Mouse (Mus musculus): ENCODE data around the gene Cdkl1. TPM values are rescaled to one million over a fixed set of nuclear protein-coding genes. Genes with fewer than 3 reads are reported as not detected.

The Cdkl1 gene
- total and polyA plus RNA-seq, 3 experiments, result 0.31 TPM; not detected in 2

GRCm38 (mm10) chr12:69777341-69777730 lies 13.7 kb downstream of the Cdkl1 start:
- dilution Hi-C loops (cut with MboI; ENCODE audit: extremely low pct_ligation_motif_present, extremely low pct_unique_long_range_greater_than_20kb, low sequenced_read_pairs), result no loop called here

GRCm38 (mm10) chr12:69776607-69777340 lies 14.3 kb downstream of the Cdkl1 start:
- dilution Hi-C loops (cut with MboI; ENCODE audit: extremely low pct_ligation_motif_present, extremely low pct_unique_long_range_greater_than_20kb, low sequenced_read_pairs), result no loop called here
- Histone ChIP-seq H3K79me2 (replicated peaks; ENCODE audit: control insufficient read depth, extremely low read depth, insufficient read depth, poor library complexity, severe bottlenecking) (no peaks in the 10 kb centered on the region), H3K27me3 (replicated peaks) (no peaks in the 10 kb centered on the region), H3K4me1 (ENCODE audit: control insufficient read depth in 1 of 2, insufficient read depth in 2 of 2) (no peaks in the 10 kb centered on the region), H3K9me3 (replicated peaks; ENCODE audit: low read length) (no peaks in the 10 kb centered on the region), H3K4me3 (replicated peaks in 1 of 3; ENCODE audit: low read depth in 2 of 3, low read length in 2 of 3, poor library complexity in 1 of 3) (no peak overlapping the region), H3K9ac (ENCODE audit: insufficient read depth, low read depth) (no peak overlapping the region), H3K27ac (ENCODE audit: insufficient read depth, low read depth) (no peak overlapping the region), H3K4me2 (ENCODE audit: insufficient read depth, low read depth, poor library complexity, severe bottlenecking) (no peak overlapping the region), H3K36me3 (replicated peaks in 1 of 2; ENCODE audit: control insufficient read depth in 1 of 2, insufficient read depth in 1 of 2, low read length in 1 of 2) (no peaks in the 10 kb centered on the region)
- DNase-seq (ENCODE audit: extremely low read depth), result no peak
- TF ChIP-seq SMC3 (IDR thresholded peaks at IDR 0.05; ENCODE audit: low read depth, low read length) (no peak), BHLHE40 (IDR thresholded peaks at IDR 0.05; ENCODE audit: low read depth, low read length) (0 out of 2 replicates have a peak, but pooled peaks have one; percentile 10)
- in situ Hi-C loops (cut with MboI; ENCODE audit: low pct_ligation_motif_present, low pct_unique_long_range_greater_than_20kb, low sequenced_read_pairs), result no loop called here

More at GRCm38 (mm10) chr12:69777341-69777730, 13.7 kb downstream of the Cdkl1 start:
- TF ChIP-seq ZNF384 (IDR thresholded peaks at IDR 0.05; ENCODE audit: low read depth, low read length) (no peak), MAX (IDR thresholded peaks at IDR 0.05; ENCODE audit: low read length) (no peak), NRF1 (IDR thresholded peaks at IDR 0.05; ENCODE audit: low read depth, low read length) (no peak), GABPA (IDR thresholded peaks at IDR 0.05; ENCODE audit: insufficient replicate concordance, low read depth, low read length) (no peak), CHD1 (IDR thresholded peaks at IDR 0.05; ENCODE audit: low read depth, low read length) (no peak), MAZ (IDR thresholded peaks at IDR 0.05; ENCODE audit: low read depth, low read length) (no peak), TBP (conservative IDR thresholded peaks at IDR 0.05; ENCODE audit: low read depth, low read length) (no peak), NELFE (IDR thresholded peaks at IDR 0.05; ENCODE audit: low read depth, low read length) (no peak), CHD2 (IDR thresholded peaks at IDR 0.05; ENCODE audit: low read length) (no peak), USF1 (IDR thresholded peaks at IDR 0.05; ENCODE audit: low read depth, low read length) (no peak), MXI1 (IDR thresholded peaks at IDR 0.05; ENCODE audit: low read depth, low read length) (no peak), ZC3H11A (IDR thresholded peaks at IDR 0.05; ENCODE audit: low read depth, low read length) (no peak), IRF4 (IDR thresholded peaks at IDR 0.05; ENCODE audit: low read depth, low read length) (no peak), ETS1 (conservative IDR thresholded peaks at IDR 0.05; ENCODE audit: low read depth, low read length) (no peak), ELF1 (IDR thresholded peaks at IDR 0.05; ENCODE audit: low read depth, low read length) (no peak)
- H3K27me3 ChIP-seq (replicated peaks), result no peaks in the 10 kb centered on the region
- no peaks in the 10 kb centered on the region for H3K36me3 ChIP-seq (replicated peaks in 1 of 2; ENCODE audit: control insufficient read depth in 1 of 2, insufficient read depth in 1 of 2, low read length in 1 of 2)
- no peak overlapping the region for H3K27ac ChIP-seq (ENCODE audit: insufficient read depth, low read depth)
- no peak overlapping the region for H3K4me2 ChIP-seq (ENCODE audit: insufficient read depth, low read depth, poor library complexity, severe bottlenecking)
- in situ Hi-C loops (cut with MboI; ENCODE audit: low pct_ligation_motif_present, low pct_unique_long_range_greater_than_20kb, low sequenced_read_pairs), result no loop called here
- no peaks in the 10 kb centered on the region for H3K9me3 ChIP-seq (replicated peaks; ENCODE audit: low read length)
- no peak for DNase-seq (ENCODE audit: extremely low read depth)
- no peak overlapping the region for H3K9ac ChIP-seq (ENCODE audit: insufficient read depth, low read depth)
- H3K4me1 ChIP-seq (ENCODE audit: control insufficient read depth in 1 of 2, insufficient read depth in 2 of 2), result no peaks in the 10 kb centered on the region
- H3K79me2 ChIP-seq (replicated peaks; ENCODE audit: control insufficient read depth, extremely low read depth, insufficient read depth, poor library complexity, severe bottlenecking), result no peaks in the 10 kb centered on the region
- H3K4me3 ChIP-seq (replicated peaks in 1 of 3; ENCODE audit: low read depth in 2 of 3, low read length in 2 of 3, poor library complexity in 1 of 3), result no peak overlapping the region
